Mouse (Mus musculus) kidney, adult 2 months (tissue): Measurements from ENCODE around the gene Zfp42.

Source experiments
- CTCF ChIP-seq: fragments of 200-500 bp; conservative IDR thresholded peaks from 2 replicates; pipeline ENCODE4 v1.5.1; 2011; ENCODE audit warnings: low read depth, mild to moderate bottlenecking, control low read depth, low read length, moderate library complexity, mixed read lengths; ENCODE audit not compliant: insufficient read depth, insufficient read length
- POLR2A ChIP-seq: fragments of 200-500 bp; IDR thresholded peaks from one replicate; pipeline ENCODE4 v1.6.1; 2011; ENCODE audit warnings: low read depth, low read length, control low read depth

DNA sequence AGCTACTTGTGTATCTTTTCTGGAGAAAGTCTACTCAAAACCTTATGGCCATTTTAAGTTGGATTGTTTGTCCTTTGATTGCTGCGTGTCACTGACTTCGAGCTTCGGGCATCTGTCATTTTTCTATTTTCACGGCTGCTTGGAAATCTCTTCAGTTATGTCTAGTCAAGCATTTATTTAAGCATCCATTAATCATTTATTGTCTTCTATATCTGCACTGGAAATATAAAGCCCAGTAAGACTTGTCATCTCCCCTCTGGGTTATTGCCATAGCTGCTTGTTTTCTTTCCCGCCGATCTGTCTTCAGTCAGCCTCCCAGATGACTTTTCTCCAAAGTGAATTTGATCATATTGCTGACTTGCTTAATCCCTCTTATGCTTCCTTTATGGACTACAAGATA lies 19.3 kb downstream of the Zfp42 start:
- TF ChIP-seq CTCF (no peak), POLR2A (no peak)
